Mouse (Mus musculus): ENCODE data around the gene Igfbp5.

GRCm38 (mm10) chr1:72878473-72879318 is 4.0 kb upstream of the Igfbp5 start:
- no peak for TF ChIP-seq CTCF (IDR thresholded peaks at IDR 0.05; ENCODE audit: borderline replicate concordance, extremely low read depth, insufficient read depth, insufficient read length)
- TF ChIP-seq POLR2A (IDR thresholded peaks at IDR 0.05; ENCODE audit: borderline replicate concordance, extremely low read depth, insufficient read depth, insufficient read length, poor library complexity, severe bottlenecking): no peak

Measured in brain, embryonic 14.5 days (tissue).